In the genomic region with DNA sequence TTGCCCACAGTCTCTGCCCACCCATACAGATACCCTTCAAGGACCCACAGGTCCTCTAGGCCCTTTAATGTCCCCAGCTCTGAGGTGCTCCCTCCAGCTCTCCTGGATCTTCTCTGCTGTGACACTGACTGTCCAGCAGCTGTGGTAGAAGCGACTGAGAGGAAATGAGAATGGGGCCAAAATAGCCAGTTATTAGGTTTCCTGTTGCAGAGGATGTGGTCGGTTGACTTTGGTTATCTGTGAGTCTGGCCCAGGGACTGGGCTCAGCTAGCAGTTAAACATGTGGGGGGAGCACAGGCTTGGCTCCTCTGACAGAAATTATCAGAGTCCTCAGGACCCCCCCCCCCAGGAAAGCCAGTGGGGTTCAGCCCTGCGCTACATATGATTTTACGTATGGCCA, we compare ENCODE assay signal across 9 mouse cellular contexts. TPM values are rescaled to one million over a fixed set of nuclear protein-coding genes. Genes with fewer than 3 reads are reported as not detected.
DNase-seq lines count a peak whose midpoint lies in the region; ATAC-seq and TF ChIP-seq lines count a peak whose summit lies in the region.
"Had no signal": no experiment of that assay in that cellular context is flagged by ENCODE, and none has a peak within 500 bp of the region (broad histone marks: within the 10 kb centered on the region; RNA-seq: fewer than 3 reads in every experiment).

No protein-coding gene starts in this region.

- ATAC-seq in kidney, postnatal 0 days (replicated peaks; ENCODE audit: low FRiP score, low read depth): 0 out of 2 replicates have a peak, but pooled peaks have one; percentile 33
- peak; percentile 64 for ATAC-seq in common myeloid progenitor, adult 5-6 weeks (replicated peaks; ENCODE audit: low read depth, poor library complexity, severe bottlenecking)
- ATAC-seq in liver, embryonic 15.5 days (ENCODE audit: insufficient read depth): peak; percentile 28
- ATAC-seq in midbrain, embryonic 14.5 days (ENCODE audit: low FRiP score, low TSS enrichment): no peak

- DNase-seq in kidney, postnatal 0 days (ENCODE audit: low spot score): peak; percentile 46
- no peak for DNase-seq in kidney, postnatal 4 days
- peak; percentile 20 for DNase-seq in CD4-positive helper T cell, adult 2 months (ENCODE audit: low read depth, low spot score)
- DNase-seq in midbrain, embryonic 14.5 days: no peak
- no peak for DNase-seq in retina, postnatal 1 day
- no peak for DNase-seq in limb, embryonic 10.5 days (ENCODE audit: low spot score)
- DNase-seq: cerebellum, adult 2 months had no signal

- no peak overlapping the region for H3K9ac ChIP-seq in kidney, postnatal 0 days (ENCODE audit: low read depth, low read length)
- peak overlapping the region; percentile 23; the same call in 1 of the 2 replicates for H3K9ac ChIP-seq in liver, embryonic 15.5 days
- no peak overlapping the region for H3K9ac ChIP-seq in midbrain, embryonic 14.5 days (replicated peaks; ENCODE audit: low read length)

- no peaks in the 10 kb centered on the region for H3K36me3 ChIP-seq in kidney, postnatal 0 days (ENCODE audit: insufficient read depth, low read length)
- H3K36me3 ChIP-seq in liver, embryonic 15.5 days (replicated peaks): 0 out of 2 replicates have a peak, but pooled peaks cover 6% of the 10 kb centered on the region
- H3K36me3 ChIP-seq in midbrain, embryonic 14.5 days (ENCODE audit: control insufficient read depth, insufficient read depth, low read length): no peaks in the 10 kb centered on the region
- H3K36me3 ChIP-seq in limb, embryonic 10.5 days: peaks cover 6% of the 10 kb centered on the region; the same call in 1 of the 2 replicates

- peaks cover 21% of the 10 kb centered on the region; the same call in 1 of the 2 replicates for H3K4me1 ChIP-seq in kidney, postnatal 0 days (replicated peaks; ENCODE audit: insufficient read depth, low read length)
- peaks cover 83% of the 10 kb centered on the region for H3K4me1 ChIP-seq in liver, embryonic 15.5 days (replicated peaks)
- H3K4me1 ChIP-seq in midbrain, embryonic 14.5 days (ENCODE audit: control insufficient read depth, insufficient read depth, low read length): no peaks in the 10 kb centered on the region
- 0 out of 2 replicates have a peak, but pooled peaks cover 4% of the 10 kb centered on the region for H3K4me1 ChIP-seq in limb, embryonic 10.5 days

- H3K9me3 ChIP-seq in kidney, postnatal 0 days (replicated peaks; ENCODE audit: low read length): no peaks in the 10 kb centered on the region
- H3K9me3 ChIP-seq in liver, embryonic 15.5 days (replicated peaks): no peaks in the 10 kb centered on the region
- H3K9me3 ChIP-seq in midbrain, embryonic 14.5 days (ENCODE audit: control insufficient read depth, low read length): no peaks in the 10 kb centered on the region
- H3K9me3 ChIP-seq in limb, embryonic 10.5 days (replicated peaks): no peaks in the 10 kb centered on the region

- H3K27me3 ChIP-seq in kidney, postnatal 0 days (ENCODE audit: insufficient read depth, low read length): no peaks in the 10 kb centered on the region
- no peaks in the 10 kb centered on the region for H3K27me3 ChIP-seq in liver, embryonic 15.5 days
- H3K27me3 ChIP-seq in midbrain, embryonic 14.5 days (ENCODE audit: control insufficient read depth, insufficient read depth, low read length): no peaks in the 10 kb centered on the region
- no peaks in the 10 kb centered on the region for H3K27me3 ChIP-seq in limb, embryonic 10.5 days (ENCODE audit: low read depth, poor library complexity, severe bottlenecking)

- H3K4me2 ChIP-seq in kidney, postnatal 0 days (ENCODE audit: low read length): no peak overlapping the region; the same call in 1 of the 2 replicates
- peak overlapping the region; percentile 1; the same call in 1 of the 2 replicates for H3K4me2 ChIP-seq in liver, embryonic 15.5 days
- H3K4me2 ChIP-seq in midbrain, embryonic 14.5 days (ENCODE audit: low read length): no peak overlapping the region

- TF ChIP-seq CTCF in kidney, postnatal 0 days (IDR thresholded peaks at IDR 0.05; ENCODE audit: low read depth): no peak

- no peak overlapping the region for H3K4me3 ChIP-seq in kidney, postnatal 0 days (replicated peaks; ENCODE audit: low read depth, low read length)
- no peak overlapping the region for H3K4me3 ChIP-seq in liver, embryonic 15.5 days (replicated peaks)
- H3K4me3 ChIP-seq in midbrain, embryonic 14.5 days (replicated peaks; ENCODE audit: low read depth, low read length): no peak overlapping the region
- H3K4me3 ChIP-seq in limb, embryonic 10.5 days: no peak overlapping the region

- no peak overlapping the region for H3K27ac ChIP-seq in kidney, postnatal 0 days
- H3K27ac ChIP-seq in liver, embryonic 15.5 days (replicated peaks): peak overlapping the region; percentile 46; the same call in 1 of the 2 replicates
- no peak overlapping the region for H3K27ac ChIP-seq in midbrain, embryonic 14.5 days (replicated peaks; ENCODE audit: low read depth, low read length)
- H3K27ac ChIP-seq in limb, embryonic 10.5 days: no peak overlapping the region

- WGBS in kidney, postnatal 0 days: 55% methylated on average over 4 of the region's 4 CpGs
- WGBS in liver, embryonic 15.5 days (ENCODE audit: insufficient replicate concordance): 21% methylated on average over 4 of the region's 4 CpGs
- WGBS in midbrain, embryonic 14.5 days: 91% methylated on average over 4 of the region's 4 CpGs
- 80% methylated on average over 4 of the region's 4 CpGs for WGBS in limb, embryonic 10.5 days

RNA-seq across cellular contexts. Expression of a gene that starts 19.7 kb away (rescaled TPM):
- 2.7 and 2.9 TPM in 2 replicates for polyA plus RNA-seq in kidney, postnatal 0 days (2015; fragmentation: Nextera tagmentation; extraction: Ambion mirVana)
- total RNA-seq in common myeloid progenitor, adult 5-6 weeks (2017): 18.6 and 19.9 TPM in 2 replicates
- polyA plus RNA-seq in liver, embryonic 15.5 days (2015; fragmentation: Nextera tagmentation; extraction: Ambion mirVana): 1.2 TPM in 2 replicates
- 4.5 and 5.2 TPM in 2 replicates for polyA plus RNA-seq in midbrain, embryonic 14.5 days (2014; fragmentation: Nextera tagmentation; extraction: Ambion mirVana)
- polyA plus RNA-seq in limb, embryonic 10.5 days (2016; fragmentation: Nextera tagmentation; extraction: Ambion mirVana): 1.2 and 1.5 TPM in 2 replicates

Comparison
In these comparisons a context has a peak if more than half of its experiments do, and no peak if none do; other contexts are left out.
1. DNase-seq: peak in kidney, postnatal 0 days (single experiment) and CD4-positive helper T cell, adult 2 months (single experiment); none in kidney, postnatal 4 days (0 of 2), midbrain, embryonic 14.5 days (single experiment), retina, postnatal 1 day (single experiment) and limb, embryonic 10.5 days (single experiment).